Mouse (Mus musculus) CH12.LX (cell line): ENCODE measurements around the gene Rnf214. TPM values are rescaled to one million over a fixed set of nuclear protein-coding genes. Genes with fewer than 3 reads are reported as not detected.
"Not testable (repeated sequence)": the region's sequence is repeated elsewhere in the genome, so short reads cannot be mapped to it uniquely, and the experiment has no call there.

ENCODE experiments used
- DNase-seq: peaks from one replicate; pipeline ENCODE4 v3.0.0-alpha.2; 2013; ENCODE audit errors: extremely low read depth
- H3K27ac ChIP-seq: 2 replicates; pipeline ENCODE4 v1.5.1; 2012; ENCODE audit warnings: low read depth, mild to moderate bottlenecking, control low read depth, moderate library complexity; ENCODE audit not compliant: insufficient read depth
- H3K27me3 ChIP-seq: replicated peaks from 2 replicates; pipeline ENCODE3; 2012; ENCODE audit warnings: inconsistent platforms
- H3K36me3 ChIP-seq, 2 experiments: replicated peaks in 1 of 2; 2 replicates each; pipeline versions ENCODE3 to v1.6.1; 2012; ENCODE audit warnings: inconsistent platforms in 1 of 2, low read length in 1 of 2, mild to moderate bottlenecking in 1 of 2, mixed read lengths in 1 of 2, moderate library complexity in 1 of 2; ENCODE audit not compliant: control insufficient read depth in 1 of 2, insufficient read depth in 1 of 2
- H3K4me1 ChIP-seq, 2 experiments: 2 replicates each; pipeline ENCODE4 v1.6.1; 2012; ENCODE audit warnings: inconsistent platforms in 1 of 2, moderate library complexity in 1 of 2; ENCODE audit not compliant: insufficient read depth in 2 of 2, control insufficient read depth in 1 of 2
- H3K4me2 ChIP-seq: 2 replicates; pipeline ENCODE4 v1.6.1; 2012; ENCODE audit warnings: low read depth, mild to moderate bottlenecking, control low read depth; ENCODE audit not compliant: poor library complexity, insufficient read depth, severe bottlenecking
- H3K4me3 ChIP-seq, 3 experiments: fragments of 150-350 bp in 1 of 3; sonication (generic) in 1 of 3; replicated peaks in 1 of 3; 2 replicates each; pipeline versions ENCODE3 to v1.5.1; 2011 to 2012; ENCODE audit warnings: low read depth in 2 of 3, low read length in 2 of 3, mild to moderate bottlenecking in 2 of 3, moderate library complexity in 2 of 3, control low read depth in 1 of 3, improper control_type of control experiment in 1 of 3, inconsistent platforms in 1 of 3, mixed read lengths in 1 of 3; ENCODE audit not compliant: poor library complexity in 1 of 3
- H3K79me2 ChIP-seq: replicated peaks from 2 replicates; pipeline ENCODE4 v1.6.1; 2012; ENCODE audit warnings: mild to moderate bottlenecking, moderate library complexity; ENCODE audit not compliant: control insufficient read depth, poor library complexity, insufficient read depth, severe bottlenecking; ENCODE audit errors: extremely low read depth
- H3K9ac ChIP-seq: 2 replicates; pipeline ENCODE4 v1.6.1; 2012; ENCODE audit warnings: low read depth, mild to moderate bottlenecking, control low read depth, moderate library complexity; ENCODE audit not compliant: insufficient read depth
- H3K9me3 ChIP-seq: replicated peaks from 2 replicates; pipeline ENCODE3; 2012; ENCODE audit warnings: low read length, inconsistent platforms, mixed read lengths
- CHD1 ChIP-seq: IDR thresholded peaks from 2 replicates; pipeline ENCODE4 v1.6.1; 2012; ENCODE audit warnings: low read depth, low read length, improper control_type of control experiment, inconsistent platforms
- CTCF ChIP-seq, 2 experiments: IDR thresholded peaks in 1 of 2; conservative IDR thresholded peaks in 1 of 2; 2 replicates each; pipeline ENCODE4 v1.5.1; 2011 to 2012; ENCODE audit warnings: low read depth in 2 of 2, low read length in 2 of 2, improper control_type of control experiment in 1 of 2, inconsistent platforms in 1 of 2, mild to moderate bottlenecking in 1 of 2, moderate library complexity in 1 of 2
- ELF1 ChIP-seq: IDR thresholded peaks from 2 replicates; pipeline ENCODE4 v1.6.1; 2014; ENCODE audit warnings: low read depth, mild to moderate bottlenecking, inconsistent platforms, low read length, improper control_type of control experiment
- EP300 ChIP-seq: IDR thresholded peaks from 2 replicates; pipeline ENCODE4 v1.6.1; 2011; ENCODE audit warnings: low read length, improper control_type of control experiment
- HCFC1 ChIP-seq: IDR thresholded peaks from 2 replicates; pipeline ENCODE4 v1.6.1; 2012; ENCODE audit warnings: low read depth, mild to moderate bottlenecking, inconsistent platforms, low read length, improper control_type of control experiment
- IRF4 ChIP-seq: IDR thresholded peaks from 2 replicates; pipeline ENCODE4 v1.6.1; 2014; ENCODE audit warnings: low read depth, mild to moderate bottlenecking, inconsistent platforms, low read length, improper control_type of control experiment
- JUN ChIP-seq: IDR thresholded peaks from 2 replicates; pipeline ENCODE4 v1.6.1; 2011; ENCODE audit warnings: low read depth, mild to moderate bottlenecking, low read length, improper control_type of control experiment, moderate library complexity; ENCODE audit not compliant: insufficient read depth
- JUND ChIP-seq: conservative IDR thresholded peaks from 2 replicates; pipeline ENCODE4 v1.6.1; 2011; ENCODE audit warnings: low read depth, low read length, improper control_type of control experiment
- KAT2A ChIP-seq: IDR thresholded peaks from 2 replicates; pipeline ENCODE4 v1.6.1; 2012; ENCODE audit warnings: low read length, improper control_type of control experiment, inconsistent platforms; ENCODE audit not compliant: insufficient replicate concordance
- MAFK ChIP-seq: IDR thresholded peaks from 2 replicates; pipeline ENCODE4 v1.6.1; 2011; ENCODE audit warnings: low read length, improper control_type of control experiment; ENCODE audit not compliant: insufficient replicate concordance
- MAX ChIP-seq: IDR thresholded peaks from 2 replicates; pipeline ENCODE4 v1.6.1; 2011; ENCODE audit warnings: low read length, improper control_type of control experiment
- MXI1 ChIP-seq: IDR thresholded peaks from 2 replicates; pipeline ENCODE4 v1.6.1; 2011; ENCODE audit warnings: mild to moderate bottlenecking, low read depth, low read length, improper control_type of control experiment
- MYC ChIP-seq: IDR thresholded peaks from 2 replicates; pipeline ENCODE4 v1.6.1; 2011; ENCODE audit warnings: low read depth, mild to moderate bottlenecking, improper control_type of control experiment, low read length
- SIN3A ChIP-seq: IDR thresholded peaks from 2 replicates; pipeline ENCODE4 v1.6.1; 2012; ENCODE audit warnings: low read length, improper control_type of control experiment, inconsistent platforms
- SMC3 ChIP-seq: IDR thresholded peaks from 2 replicates; pipeline ENCODE4 v1.6.1; 2011; ENCODE audit warnings: low read depth, low read length, improper control_type of control experiment
- UBTF ChIP-seq: IDR thresholded peaks from 2 replicates; pipeline ENCODE4 v1.6.1; 2012; ENCODE audit warnings: low read depth, mild to moderate bottlenecking, inconsistent platforms, low read length, improper control_type of control experiment, moderate library complexity
- USF1 ChIP-seq: IDR thresholded peaks from 2 replicates; pipeline ENCODE4 v1.6.1; 2014; ENCODE audit warnings: low read depth, mild to moderate bottlenecking, inconsistent platforms, low read length, improper control_type of control experiment
- ZKSCAN1 ChIP-seq: IDR thresholded peaks from 2 replicates; pipeline ENCODE4 v1.6.1; 2012; ENCODE audit warnings: low read depth, inconsistent platforms, low read length, improper control_type of control experiment, borderline replicate concordance
- ZMIZ1 ChIP-seq: IDR thresholded peaks from 2 replicates; pipeline ENCODE4 v1.6.1; 2012; ENCODE audit warnings: low read depth, mild to moderate bottlenecking, inconsistent platforms, low read length, improper control_type of control experiment
- ZNF384 ChIP-seq: IDR thresholded peaks from 2 replicates; pipeline ENCODE4 v1.6.1; 2012; ENCODE audit warnings: low read depth, low read length, improper control_type of control experiment, inconsistent platforms
- dilution Hi-C: fragments of 300-500 bp; cut with MboI; formaldehyde crosslinking; loops from 2 replicates; pipeline ENCODE4 v1.14.3; 2020; ENCODE audit warnings: low sequenced_read_pairs; ENCODE audit not compliant: extremely low pct_unique_long_range_greater_than_20kb, extremely low pct_ligation_motif_present
- in situ Hi-C: fragments of 300-500 bp; cut with MboI; formaldehyde crosslinking; loops from 3 replicates; pipeline ENCODE4 v1.14.3; 2019; ENCODE audit warnings: low sequenced_read_pairs, low pct_ligation_motif_present, low pct_unique_long_range_greater_than_20kb, mixed read lengths
- polyA plus RNA-seq: library from polyadenylated mRNA; unstranded; fragments of >175 nt; gene quantifications from 2 replicates; pipeline ENCODE4 v1.2.1, GENCODE M21; 2012; ENCODE audit warnings: low read depth; ENCODE audit not compliant: insufficient read length
- total RNA-seq, 2 experiments: library from RNA; depleted of rRNA; stranded (reverse); fragments of 300-350 nt in 1 of 2; fragments of >200 nt in 1 of 2; gene quantifications; 2 replicates each; pipeline ENCODE4 v1.2.3; 2012 to 2014

The Rnf214 gene
- total and polyA plus RNA-seq, 3 experiments = 4.4 to 16.1 (median 9.4) TPM

DNA sequence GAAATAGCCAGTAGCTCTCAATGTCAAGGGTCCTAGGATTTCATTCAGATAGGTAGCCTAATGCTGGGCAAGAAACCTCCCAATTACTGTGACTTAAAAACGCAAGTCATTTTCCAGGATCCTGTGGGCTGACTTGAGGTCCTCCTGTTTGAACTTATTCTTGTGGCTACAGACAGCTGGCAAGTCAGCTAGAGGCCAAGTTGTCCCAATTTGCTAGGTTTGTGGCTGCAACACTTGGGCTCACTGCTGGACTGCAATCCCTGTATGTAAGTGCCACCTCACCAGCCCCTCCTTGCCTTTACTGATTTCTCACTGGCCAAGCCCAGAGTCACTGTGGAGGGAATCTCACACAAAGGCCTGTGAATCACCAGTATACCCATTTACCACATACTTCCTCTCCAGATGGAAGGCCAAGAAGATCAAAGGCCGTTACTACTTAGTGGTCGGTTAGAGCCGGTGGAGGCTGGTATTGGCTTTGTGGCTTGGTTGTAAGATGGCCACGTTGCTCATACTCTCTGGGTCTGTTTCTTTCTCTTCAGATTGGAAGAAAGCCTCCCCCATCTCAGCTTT is 59.7 kb downstream of the Rnf214 start:
- DNase-seq = no peak
- H3K4me1 ChIP-seq = peaks cover 0 to 16% of the 10 kb centered on the region in 2 experiments; a peak in 2 of 4 replicates
- no peak overlapping the region for H3K4me3 ChIP-seq
- H3K36me3 ChIP-seq = no peaks in the 10 kb centered on the region
- no peak overlapping the region for H3K27ac ChIP-seq
- no peaks in the 10 kb centered on the region for H3K27me3 ChIP-seq
- H3K79me2 ChIP-seq = no peaks in the 10 kb centered on the region
- dilution Hi-C loops = no loop called here
- H3K4me2 ChIP-seq = no peak overlapping the region
- no peak for TF ChIP-seq ZNF384
- TF ChIP-seq MAX = no peak
- no peak for TF ChIP-seq IRF4
- no peak for TF ChIP-seq ZKSCAN1
- no peak for TF ChIP-seq ZMIZ1
- TF ChIP-seq EP300 = no peak
- no peak for TF ChIP-seq KAT2A
- TF ChIP-seq UBTF = no peak
- no peak for TF ChIP-seq HCFC1
- TF ChIP-seq ELF1 = no peak
- TF ChIP-seq JUN = no peak
- no peak for TF ChIP-seq CTCF (conservative IDR thresholded peaks at IDR 0.05 in 1 of 2, IDR thresholded peaks at IDR 0.05 in 1 of 2; ENCODE audit: low read depth in 2 of 2, low read length in 2 of 2)
- no peak for TF ChIP-seq MAFK
- TF ChIP-seq, all 38 proteins: peak for 0
- in situ Hi-C loops = no loop called here
- H3K9ac ChIP-seq = no peak overlapping the region
- H3K9me3 ChIP-seq = no peaks in the 10 kb centered on the region

DNA sequence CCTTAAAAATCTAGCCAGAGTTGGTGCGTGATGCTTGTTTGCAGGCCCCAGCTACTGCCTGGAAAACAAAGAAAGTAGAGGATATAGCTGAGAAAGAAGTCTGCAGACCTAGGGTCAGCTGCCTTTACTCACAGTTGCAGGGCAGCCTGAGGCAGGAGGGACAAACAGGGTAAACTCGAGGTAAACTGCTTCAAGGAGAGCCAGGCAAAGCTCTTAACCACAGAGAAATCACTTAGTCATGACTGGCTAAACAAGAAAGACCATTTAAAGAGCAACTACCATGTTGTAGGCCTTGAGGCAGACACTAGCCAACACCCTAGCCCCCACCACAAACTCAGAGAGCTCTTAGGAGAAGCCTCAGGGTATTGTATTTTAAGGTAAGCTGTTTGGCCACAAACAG is 60.5 kb downstream of the Rnf214 start:
- H3K9ac ChIP-seq, H3K9me3 ChIP-seq, H3K27ac ChIP-seq, in situ Hi-C loops, DNase-seq, H3K79me2 ChIP-seq, H3K27me3 ChIP-seq, H3K4me2 ChIP-seq, H3K36me3 ChIP-seq, H3K4me3 ChIP-seq, dilution Hi-C loops: not testable (repeated sequence)
- H3K4me1 ChIP-seq = peaks cover 0 to 16% of the 10 kb centered on the region in 2 experiments; a peak in 2 of 4 replicates

DNA sequence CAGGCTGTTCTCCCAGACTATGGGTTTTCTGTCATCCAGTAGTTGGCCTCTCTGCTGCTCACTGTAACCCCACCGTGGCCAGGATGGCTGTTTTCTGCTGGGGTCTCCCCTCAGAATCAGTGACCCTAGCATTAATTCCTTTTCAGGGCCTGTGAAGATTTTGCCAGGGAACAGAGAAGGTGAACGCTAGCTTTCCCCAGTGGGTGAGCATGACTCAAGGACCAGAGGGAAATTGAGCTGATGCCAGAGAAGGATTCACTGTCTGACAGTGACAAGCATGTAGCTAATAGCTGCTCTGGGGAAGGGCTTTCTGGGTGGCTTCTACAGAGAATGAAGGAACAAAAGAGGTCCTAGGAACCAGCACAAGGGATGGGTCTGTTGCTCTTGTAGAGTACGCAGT is 61.2 kb downstream of the Rnf214 start:
- in situ Hi-C loops (no loop called here), dilution Hi-C loops (no loop called here)
- H3K9ac ChIP-seq = no peak overlapping the region
- H3K4me3 ChIP-seq = no peak overlapping the region
- H3K4me2 ChIP-seq = no peak overlapping the region
- no peaks in the 10 kb centered on the region for H3K9me3 ChIP-seq
- no peak overlapping the region for H3K27ac ChIP-seq
- peaks cover 0 to 16% of the 10 kb centered on the region in 2 experiments; a peak in 2 of 4 replicates for H3K4me1 ChIP-seq
- H3K79me2 ChIP-seq = no peaks in the 10 kb centered on the region
- TF ChIP-seq CHD1 = no peak
- TF ChIP-seq JUND = no peak
- no peak for TF ChIP-seq MYC
- no peak for TF ChIP-seq CTCF (conservative IDR thresholded peaks at IDR 0.05 in 1 of 2, IDR thresholded peaks at IDR 0.05 in 1 of 2; ENCODE audit: low read depth in 2 of 2, low read length in 2 of 2)
- TF ChIP-seq USF1 = no peak
- no peak for TF ChIP-seq EP300
- no peak for TF ChIP-seq SIN3A
- no peak for TF ChIP-seq SMC3
- TF ChIP-seq MAX = no peak
- TF ChIP-seq MXI1 = no peak
- peaks cover 6% of the 10 kb centered on the region for H3K27me3 ChIP-seq
- H3K36me3 ChIP-seq = no peaks in the 10 kb centered on the region
- no peak for DNase-seq
